Mouse (Mus musculus): ENCODE results near the gene Mapkapk3.
A peak's percentile ranks its signal among the peaks of the same experiment; 100 is the strongest.

The Mapkapk3 gene

DNA sequence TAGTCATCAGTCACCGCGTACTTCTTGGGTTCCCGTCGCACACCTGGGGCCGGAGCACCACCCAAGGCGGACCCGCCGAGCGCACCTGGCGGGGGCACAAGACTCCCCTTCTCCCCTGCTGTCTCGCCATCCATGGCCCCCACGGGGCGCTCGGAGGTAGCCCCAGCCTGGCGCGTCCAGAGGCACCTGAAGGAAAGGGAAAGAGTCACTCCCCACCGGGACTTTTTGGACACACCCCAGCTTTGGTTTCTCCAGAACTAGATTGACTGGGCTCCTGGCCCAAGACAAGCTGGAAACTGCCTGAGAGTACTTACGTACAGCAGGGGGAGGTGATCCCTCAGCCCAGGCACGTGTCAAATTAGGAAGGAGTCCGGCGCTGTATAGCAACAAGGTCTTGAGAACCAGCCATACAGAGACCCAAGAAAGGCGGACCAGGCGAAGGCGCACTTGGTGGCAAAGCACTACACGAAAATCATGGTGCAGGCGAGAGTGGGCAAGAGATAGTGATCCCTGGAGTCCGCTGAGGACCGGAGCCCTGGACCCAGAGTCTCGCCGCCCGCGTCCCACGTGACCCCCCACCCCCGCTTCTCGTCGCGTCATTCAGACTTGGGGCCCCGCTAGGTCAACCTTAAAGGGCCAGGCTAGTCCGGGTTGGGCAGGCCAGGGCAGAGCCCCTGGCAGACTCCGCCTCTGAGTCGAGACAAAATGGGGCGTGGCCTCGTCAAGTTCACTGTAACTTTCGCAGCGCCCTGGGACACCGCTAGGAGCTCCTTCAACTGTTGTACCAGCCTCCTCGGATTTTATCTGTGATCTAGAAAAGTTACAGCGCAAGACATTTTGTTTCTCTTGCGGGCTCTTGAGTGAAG lies at the start of gene Mapkapk3:
Gene Mapkapk3 (minus strand): TSS at position 667 of the 866 bp plus-strand sequence.
- DNase-seq (ENCODE audit: low read depth, low spot score), result no peak

DNA sequence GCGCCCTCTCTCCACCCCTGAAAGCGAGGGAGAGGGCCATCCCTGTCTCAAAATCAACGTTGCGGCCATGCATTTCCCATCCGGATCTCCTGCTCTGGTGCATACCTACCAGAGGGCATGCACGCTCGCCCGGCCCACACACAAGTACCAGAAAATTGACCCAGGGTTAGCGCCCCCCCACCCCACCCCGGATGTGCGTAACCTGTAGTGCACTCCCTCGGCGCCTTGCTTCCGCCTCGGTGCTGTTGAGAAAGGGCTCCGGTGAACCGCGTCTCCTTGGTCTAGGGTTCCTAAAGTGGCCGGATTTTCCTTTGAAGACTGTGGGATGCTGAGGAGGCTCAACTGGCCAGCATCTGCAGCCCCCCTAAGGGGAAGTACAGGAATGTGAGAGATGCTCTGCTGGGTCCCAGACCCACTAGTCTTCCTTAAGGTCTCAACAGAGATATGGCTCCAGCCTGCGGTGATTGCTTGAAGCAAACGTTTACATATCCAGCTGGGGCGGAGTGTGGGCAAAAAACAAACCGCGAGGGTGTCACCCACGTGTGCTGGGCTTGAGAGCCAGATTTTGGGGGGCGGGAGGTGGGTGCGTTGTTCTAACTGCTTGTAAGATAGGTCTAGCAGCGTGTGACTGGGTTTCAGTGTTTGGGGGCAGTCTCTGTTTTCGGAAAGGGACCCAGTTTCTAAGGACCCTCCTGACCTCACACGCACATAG lies 48.7 kb upstream of the Mapkapk3 start, which contains the start of gene Hemk1:
Gene Hemk1 (minus strand): TSS at position 179 of the 712 bp plus-strand sequence.
- peak; percentile 75 for DNase-seq (ENCODE audit: low read depth, low spot score)

DNA sequence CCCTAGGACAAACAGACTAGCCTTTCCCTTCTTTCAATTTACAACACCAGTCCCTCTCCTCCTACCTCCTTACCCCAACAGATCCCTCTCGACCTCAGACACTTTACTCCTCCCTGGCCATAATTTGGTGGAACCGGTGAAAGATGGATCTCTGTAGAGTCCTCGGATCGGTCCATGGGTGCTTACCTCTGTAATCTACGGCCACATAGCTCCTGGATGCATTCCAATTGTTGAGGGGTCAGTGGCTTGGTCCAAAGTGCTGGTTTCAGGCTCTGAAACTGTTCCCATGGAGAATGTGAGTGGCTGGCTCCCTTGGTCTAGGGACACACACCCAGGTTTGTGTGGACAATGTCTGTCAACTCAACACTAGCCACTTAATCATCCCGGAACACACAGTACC lies 46.7 kb upstream of the Mapkapk3 start:
- no peak for DNase-seq (ENCODE audit: low read depth, low spot score)

DNA sequence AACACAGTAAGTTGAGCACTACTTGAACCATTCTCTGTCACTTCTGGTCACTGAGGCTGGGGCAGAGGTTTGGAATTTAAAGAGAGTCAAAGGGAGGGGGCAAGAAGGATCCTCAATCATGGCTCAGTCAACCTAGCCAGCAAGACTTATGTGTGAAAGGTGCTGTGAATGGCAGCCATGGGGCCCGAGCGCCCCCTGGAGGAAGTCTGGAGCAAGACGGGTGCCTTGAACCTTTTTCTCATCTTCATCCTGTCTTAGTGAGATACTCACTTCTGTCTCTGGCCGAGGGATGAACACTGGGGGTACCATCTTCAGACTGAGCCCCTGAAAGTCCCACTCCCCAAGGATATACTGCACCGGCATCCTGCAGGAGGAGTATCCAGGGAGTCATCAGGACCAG lies 46.2 kb upstream of the Mapkapk3 start:
- DNase-seq (ENCODE audit: low read depth, low spot score), result no peak

DNA sequence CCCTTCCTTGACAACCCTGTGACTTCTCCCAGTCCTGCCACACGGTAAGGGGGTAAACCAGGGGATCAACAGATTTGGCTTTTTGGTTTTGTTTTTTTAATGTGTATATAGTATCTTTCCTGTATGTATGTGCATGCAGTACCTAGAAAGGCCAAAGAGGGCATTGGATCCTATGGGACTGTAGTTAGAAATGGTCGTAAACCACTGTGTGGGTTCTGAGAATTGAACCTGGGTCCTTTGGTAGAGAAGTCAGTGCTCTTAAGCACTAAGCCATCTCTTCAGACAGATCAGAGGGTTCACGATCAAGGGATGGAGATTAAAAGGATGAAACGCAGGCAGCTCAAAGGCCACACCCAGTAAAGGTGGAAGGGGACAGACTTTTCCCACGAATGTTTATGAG lies 45.4 kb upstream of the Mapkapk3 start:
- no peak for DNase-seq (ENCODE audit: low read depth, low spot score)

DNA sequence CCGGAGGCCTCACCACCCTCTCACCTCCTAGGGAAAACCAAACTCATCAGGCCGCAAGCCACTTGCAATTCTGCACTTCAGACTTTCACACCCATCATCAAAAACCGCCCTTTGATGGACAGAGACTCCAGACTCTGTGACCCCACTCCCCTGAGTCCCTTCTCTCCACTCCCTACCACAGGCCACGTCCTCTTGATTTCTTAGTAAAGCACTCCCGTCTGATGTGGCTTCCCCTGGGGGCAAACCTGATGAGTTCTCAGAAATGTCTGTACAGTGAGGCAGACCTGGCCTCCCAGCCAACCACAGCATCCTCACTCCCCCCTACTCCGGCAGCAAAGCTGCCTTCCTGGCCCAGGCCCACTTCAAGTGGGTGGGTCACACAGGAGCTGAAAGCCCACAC lies 44.7 kb upstream of the Mapkapk3 start:
- DNase-seq (ENCODE audit: low read depth, low spot score), result no peak

DNA sequence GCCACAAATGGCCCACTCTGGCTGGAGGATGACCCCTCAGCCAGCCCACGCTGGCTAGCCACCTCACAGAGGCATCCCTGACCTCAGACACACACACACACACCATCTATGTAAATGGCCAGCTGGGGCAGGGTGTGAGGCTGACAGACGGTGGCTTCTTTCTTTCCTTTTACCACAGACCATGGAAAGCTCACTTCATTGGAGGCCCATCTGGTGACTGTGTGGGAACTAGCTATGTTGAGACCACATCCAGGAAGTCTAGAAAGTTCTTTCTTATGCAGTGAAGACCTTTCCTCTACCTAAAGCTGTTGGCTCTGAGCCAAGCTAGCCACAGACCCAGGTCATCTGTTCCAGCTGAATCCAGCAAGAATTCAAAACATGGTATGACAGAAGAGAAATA lies 44.0 kb upstream of the Mapkapk3 start:
- DNase-seq (ENCODE audit: low read depth, low spot score), result no peak

DNA sequence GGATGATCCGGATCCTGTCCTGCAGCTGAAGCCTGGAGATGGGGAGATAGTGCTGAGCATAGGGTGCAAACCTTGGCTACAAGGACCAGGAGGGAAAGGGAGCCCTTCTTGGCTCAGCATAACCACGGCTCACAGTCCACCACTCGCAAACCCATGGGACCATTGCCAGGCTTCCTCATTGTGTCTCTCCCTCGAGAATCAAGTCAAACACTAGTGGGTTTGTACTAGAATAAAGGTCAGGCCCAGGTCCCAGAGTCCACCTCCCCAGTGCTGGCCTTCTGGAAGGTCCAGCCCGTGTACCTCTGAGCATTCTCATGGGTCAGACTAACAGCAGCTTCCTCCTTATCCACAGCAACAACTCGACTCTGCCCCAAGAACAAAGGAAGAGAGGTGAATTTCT lies 41.1 kb upstream of the Mapkapk3 start:
- DNase-seq (ENCODE audit: low read depth, low spot score), result no peak

DNA sequence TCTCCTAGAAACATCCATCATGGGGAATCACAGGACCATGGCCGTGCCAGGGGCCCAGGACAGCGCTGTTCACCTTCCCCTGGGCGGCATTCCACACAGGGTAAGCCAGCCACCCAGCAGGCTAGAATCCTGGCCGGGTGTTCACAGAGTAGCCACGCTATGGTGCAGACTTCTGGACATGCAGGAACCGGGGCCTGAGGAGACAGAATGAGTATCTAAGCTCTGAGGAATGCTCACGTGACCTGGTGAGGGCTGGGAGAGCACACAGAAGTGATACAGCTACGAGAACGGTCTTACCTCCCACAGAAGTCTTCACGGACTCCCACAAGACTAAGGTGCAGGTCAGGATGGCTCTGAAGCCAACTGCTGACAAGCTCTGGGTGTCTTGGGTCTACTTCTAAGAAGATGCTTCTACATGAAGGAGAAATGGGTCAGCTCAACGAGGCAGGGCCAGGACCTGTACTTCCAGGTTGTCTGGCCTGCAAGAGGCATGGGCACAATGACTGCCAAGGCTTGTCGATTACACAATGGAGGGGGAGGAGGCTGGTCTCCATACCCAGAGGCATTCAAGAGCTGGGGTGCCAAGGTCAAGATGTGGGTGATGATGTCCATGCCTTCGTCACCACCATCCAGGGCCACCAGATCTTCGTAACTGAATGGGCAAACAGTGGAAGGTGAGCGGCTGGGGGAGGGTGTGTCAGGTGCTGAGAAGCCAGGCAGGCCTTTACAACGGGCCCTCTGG lies 38.4 kb upstream of the Mapkapk3 start:
- DNase-seq (ENCODE audit: low read depth, low spot score), result no peak

DNA sequence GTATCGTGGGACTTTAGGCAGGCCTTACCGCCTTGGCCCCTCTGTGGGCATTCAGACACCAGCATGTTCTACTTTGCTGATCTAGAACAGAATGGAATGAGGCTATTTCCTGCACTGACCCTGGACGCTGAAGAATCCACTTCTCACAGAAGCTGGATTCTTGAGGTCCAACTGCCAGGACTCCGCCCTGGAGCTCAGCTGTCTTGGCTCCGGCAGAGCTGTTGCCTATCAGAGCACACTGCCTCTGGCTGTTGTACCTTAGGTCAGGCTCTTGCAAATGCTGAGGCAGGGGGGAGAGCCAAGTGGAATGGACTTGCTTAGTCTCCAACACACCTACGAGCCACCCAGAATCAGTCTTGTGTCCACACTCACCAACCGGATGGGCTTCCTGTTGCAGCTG lies 36.2 kb upstream of the Mapkapk3 start:
- DNase-seq (ENCODE audit: low read depth, low spot score), result no peak

DNA sequence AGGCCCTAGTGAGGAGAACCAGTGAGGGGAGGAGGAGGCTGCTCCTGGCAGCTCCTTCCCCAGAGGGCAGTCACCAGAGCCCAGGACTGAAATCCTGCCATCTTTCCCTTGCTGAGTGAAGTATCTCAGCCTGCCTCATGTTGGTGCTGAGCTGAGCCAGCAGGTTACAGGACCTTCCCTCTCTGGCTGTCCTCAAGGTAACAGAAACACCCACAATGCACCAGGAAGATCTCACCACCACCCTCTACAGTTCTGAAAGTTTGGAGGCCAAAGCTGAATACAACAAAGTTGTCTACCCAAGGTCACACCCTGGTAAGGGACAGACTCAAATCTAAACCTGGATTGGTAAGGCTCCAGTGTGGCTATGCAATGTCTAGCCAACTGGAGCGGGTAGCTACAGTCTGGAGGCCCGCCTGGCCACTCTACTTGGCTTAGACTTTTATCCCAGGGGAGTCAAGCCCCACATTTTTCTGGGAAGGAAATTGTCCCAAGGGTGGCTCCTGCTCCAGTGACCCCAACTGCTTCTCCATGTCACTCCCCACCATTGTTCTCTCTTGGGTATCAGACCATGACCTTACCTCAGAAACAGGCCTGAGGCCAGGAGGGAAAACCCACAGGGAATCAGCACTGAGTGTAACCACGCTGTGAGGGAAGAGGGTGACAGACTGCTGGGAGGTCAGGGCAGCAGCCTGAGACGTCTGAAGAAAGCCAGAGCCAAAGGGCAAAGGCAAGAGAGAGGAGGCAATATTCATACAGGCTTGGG lies 35.3 kb upstream of the Mapkapk3 start:
- DNase-seq (ENCODE audit: low read depth, low spot score), result no peak

DNA sequence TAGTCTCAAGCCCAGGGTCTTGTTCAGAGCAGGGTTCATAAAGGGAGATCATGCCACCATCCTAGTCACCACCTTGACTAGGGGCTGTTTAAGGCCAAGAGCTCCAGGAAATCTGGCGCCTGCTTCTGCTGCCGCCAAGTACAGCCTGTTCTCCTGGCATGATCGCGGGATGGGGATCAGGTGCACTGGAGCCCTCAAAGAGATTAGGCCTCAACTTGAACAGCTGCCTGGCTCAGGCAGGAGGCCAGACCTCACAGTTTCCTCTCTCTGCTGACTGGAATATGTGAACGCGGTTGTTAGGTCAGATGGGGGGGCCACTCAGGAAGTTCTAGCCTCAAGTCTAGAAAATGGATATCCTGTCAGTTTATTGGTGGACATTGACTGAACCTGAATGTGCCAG lies 33.9 kb upstream of the Mapkapk3 start:
- DNase-seq (ENCODE audit: low read depth, low spot score), result no peak

DNA sequence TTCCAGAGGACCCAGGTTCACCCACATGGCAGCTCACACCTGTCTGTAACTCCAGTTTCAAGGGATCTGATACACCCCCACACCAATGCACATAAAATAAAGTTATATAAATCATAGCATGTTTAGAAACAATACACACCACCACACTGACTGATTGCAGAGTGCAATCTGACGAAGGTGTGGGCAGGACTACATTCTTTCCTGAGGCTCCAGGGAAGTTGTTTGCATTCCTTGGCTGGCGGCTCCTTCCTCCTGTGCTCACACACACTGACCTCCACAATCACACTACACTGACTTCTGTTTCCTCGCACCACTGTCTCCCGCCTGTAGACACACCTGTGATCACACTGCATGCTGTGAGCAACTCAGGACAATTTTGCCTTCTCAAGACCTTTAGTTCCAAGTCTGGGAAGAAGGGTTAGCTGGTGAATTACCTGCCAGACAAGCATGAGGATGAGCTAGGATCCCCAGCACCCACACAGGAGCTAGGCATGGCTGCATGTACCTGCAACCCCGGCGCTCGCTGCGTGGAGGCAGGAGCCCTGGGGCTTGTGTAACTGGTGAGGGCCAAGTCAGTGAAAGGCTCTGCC lies 32.9 kb upstream of the Mapkapk3 start:
- DNase-seq (ENCODE audit: low read depth, low spot score), result no peak

DNA sequence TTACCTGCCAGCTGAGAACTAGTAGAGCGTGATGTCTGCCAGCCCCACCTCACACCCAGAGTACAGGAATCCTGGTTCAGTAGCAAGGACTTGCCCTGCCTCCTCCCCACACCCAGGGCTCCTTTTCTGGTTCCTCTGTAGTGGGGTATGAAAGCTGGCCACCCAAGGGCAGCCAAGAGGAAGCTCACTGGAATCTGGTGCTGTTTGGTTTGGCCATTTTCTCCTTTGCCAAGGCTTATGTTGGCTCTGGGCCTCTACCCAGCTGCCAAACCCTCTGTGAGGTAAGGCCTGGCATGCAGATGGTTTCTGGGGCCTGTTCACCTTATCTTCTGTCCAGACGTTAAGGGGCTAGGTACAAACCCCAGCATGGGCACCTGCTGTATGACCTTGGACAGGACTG lies 26.1 kb upstream of the Mapkapk3 start:
- DNase-seq (ENCODE audit: low read depth, low spot score), result no peak

DNA sequence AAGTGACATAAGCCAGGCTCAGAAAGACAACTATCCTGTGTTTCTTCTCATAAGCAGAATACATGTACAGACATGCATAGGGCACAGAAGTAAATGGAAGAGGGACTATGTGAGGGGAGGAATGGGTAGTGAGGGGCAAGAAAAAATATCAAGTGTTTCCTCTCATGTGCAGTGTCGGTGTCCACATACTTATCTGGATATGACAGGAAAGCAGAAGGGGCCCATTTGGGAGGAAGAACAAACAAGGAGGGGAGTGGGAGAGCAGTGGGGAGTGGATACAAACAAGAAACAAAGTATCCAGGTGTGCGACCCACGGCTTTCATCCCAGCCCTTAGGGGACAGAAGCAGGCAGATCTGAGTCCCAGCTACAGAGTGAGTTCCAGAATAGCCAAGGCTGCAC lies 24.2 kb upstream of the Mapkapk3 start:
- no peak for DNase-seq (ENCODE audit: low read depth, low spot score)

DNA sequence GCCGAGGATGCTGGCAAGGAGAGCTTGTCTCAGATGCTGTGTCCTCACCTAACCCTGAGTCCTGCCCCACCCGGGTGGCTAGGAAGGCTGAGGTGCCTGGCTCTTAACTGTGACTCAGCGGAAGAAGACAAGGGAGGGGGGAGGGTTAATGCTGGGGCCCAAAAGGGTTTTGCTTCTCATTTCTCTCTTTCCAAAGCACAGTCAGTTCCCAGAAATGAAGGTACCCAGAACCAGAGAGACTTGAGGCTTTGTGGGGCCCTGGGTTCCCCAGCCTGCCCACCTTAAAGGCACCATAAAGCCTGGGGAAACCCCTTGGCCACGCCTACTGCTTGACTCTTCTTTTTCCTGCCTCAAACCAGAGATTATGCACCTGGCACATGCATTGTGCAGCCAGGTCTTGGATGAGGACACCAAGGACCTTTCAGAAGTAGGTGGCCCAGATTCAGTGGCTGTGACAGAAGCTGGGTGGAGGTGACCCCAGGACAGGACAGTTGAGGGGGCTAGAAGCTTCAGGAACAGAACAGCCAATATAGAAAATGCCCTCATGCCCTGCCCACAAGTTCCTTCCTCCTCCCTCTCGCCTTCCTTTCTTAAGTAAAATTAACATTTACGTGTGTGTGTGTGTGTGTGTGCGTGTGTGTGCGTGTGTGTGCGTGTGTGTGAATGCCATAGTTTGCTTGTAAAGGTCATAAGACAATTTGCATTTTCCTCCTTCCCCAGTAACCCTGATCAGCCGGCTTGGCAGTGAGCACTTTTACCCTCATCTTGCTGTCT lies 23.3 kb upstream of the Mapkapk3 start:
- DNase-seq (ENCODE audit: low read depth, low spot score), result no peak

DNA sequence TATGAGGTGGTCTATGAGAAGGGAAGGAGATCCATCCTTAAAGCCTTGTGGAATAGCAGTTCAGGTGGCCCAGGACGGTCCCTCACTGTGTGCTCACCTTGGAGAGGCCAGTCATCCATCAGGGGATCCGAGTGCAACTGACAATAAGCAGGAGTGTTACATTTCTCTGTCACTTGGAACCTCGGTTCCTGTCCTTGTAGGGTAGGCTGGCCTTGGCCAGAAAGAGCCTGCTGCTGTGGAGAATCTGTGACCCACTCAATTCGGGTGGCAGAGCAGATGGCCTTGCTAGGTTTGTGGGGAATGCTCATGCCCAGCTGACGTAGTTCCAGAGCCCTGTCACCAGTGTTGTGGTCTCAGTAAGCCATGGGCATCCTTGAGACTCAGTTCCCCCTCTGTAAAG lies 19.9 kb upstream of the Mapkapk3 start:
- no peak for DNase-seq (ENCODE audit: low read depth, low spot score)

DNA sequence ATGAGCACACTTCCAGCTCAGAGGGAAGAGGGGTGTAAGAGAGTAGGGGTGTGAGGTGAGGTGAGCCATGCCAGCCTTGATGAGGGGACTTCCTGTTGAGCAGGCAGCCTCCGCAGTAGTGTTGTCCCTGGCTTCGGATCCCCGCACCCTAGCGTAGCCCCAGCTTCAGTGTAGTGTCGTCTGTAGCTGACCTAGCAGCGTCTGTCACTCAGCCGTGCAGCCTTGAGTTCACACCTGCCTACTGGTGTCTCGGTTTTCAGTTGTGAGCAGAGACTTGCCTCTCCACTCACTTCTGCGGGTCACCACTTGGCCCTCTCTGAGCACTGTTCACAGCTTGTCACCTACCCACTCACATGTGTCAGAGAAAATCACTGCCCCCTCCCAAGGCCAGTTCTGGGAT lies 19.5 kb upstream of the Mapkapk3 start:
- DNase-seq (ENCODE audit: low read depth, low spot score), result no peak

DNA sequence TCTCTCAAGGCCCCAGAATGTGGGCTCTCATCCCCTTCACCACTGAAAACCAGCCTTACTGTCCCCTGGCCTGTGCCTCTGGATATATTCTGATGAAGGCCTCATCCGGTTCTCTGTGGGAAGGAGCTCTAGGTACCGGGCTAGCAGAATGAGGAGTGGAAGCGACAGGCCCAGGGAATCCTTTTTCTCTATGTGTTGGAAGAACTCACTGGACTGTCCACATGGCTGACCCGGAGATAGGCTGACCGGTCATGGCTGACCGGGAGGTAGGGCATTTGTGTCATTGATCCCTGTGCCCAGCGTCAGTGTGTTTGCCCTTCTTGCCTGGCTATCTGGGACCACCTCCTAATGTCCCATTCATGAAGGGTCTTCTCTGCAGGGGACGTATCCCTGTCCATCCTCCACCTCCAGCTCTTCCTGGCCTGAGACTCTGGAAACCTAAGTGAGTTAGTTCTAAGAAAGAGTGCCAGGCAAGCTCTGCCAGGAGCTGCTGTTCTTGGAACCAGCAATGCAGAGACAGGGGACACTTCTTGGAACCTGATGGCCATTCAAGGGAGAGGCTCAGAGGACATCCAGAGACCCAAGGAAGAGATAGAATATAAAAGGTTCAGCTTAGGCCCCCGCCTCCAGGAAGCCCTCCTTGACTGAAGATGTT lies 18.8 kb upstream of the Mapkapk3 start:
- no peak for DNase-seq (ENCODE audit: low read depth, low spot score)

DNA sequence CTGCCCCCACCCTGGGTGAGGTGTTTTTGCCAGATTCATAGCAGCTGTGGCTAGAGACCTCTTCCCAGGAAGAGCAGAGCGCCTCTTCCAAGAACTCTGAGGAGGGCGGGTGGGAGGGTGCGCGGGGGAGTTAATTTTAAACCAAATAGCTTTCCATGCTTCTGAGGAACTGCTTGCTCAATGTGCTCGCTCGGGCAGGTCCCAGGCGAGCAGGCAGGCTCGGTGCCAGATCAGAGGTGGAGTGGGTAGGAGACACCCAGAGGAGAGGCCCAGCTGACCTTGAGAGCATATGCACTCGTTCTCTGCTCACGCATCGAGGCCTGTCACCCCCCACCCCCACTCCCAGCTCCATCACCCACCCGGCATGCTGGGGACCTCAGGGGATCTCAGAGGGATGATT lies 18.2 kb upstream of the Mapkapk3 start:
- DNase-seq (ENCODE audit: low read depth, low spot score), result no peak

Data from retina, adult 2 months (tissue).